19 mouse cellular contexts compared by ENCODE assay signal in genomic region chr13:38281712-38282111, GRCm38 (mm10).
"Had no signal": no experiment of that assay in that cellular context is flagged by ENCODE, and none has a peak within 500 bp of the region (broad histone marks: within the 10 kb centered on the region; RNA-seq: fewer than 3 reads in every experiment).

No protein-coding gene starts in this region.

- H3K4me2 ChIP-seq: limb, embryonic 15.5 days; liver, embryonic 12.5 days; lung, embryonic 15.5 days; midbrain, embryonic 12.5 days; neural tube, embryonic 13.5 days; neural tube, embryonic 15.5 days had no signal

- H3K9ac ChIP-seq: limb, embryonic 15.5 days; liver, embryonic 12.5 days; liver, embryonic 14.5 days; lung, embryonic 15.5 days; midbrain, embryonic 12.5 days; neural tube, embryonic 13.5 days; neural tube, embryonic 15.5 days had no signal

- H3K4me1 ChIP-seq: limb, embryonic 15.5 days; liver, embryonic 12.5 days; lung, embryonic 15.5 days; midbrain, embryonic 10.5 days; midbrain, embryonic 12.5 days; neural tube, embryonic 13.5 days; neural tube, embryonic 15.5 days had no signal

- H3K36me3 ChIP-seq: limb, embryonic 15.5 days; liver, embryonic 12.5 days; lung, embryonic 15.5 days; midbrain, embryonic 10.5 days; midbrain, embryonic 12.5 days; neural tube, embryonic 13.5 days; neural tube, embryonic 15.5 days had no signal

- H3K27me3 ChIP-seq: limb, embryonic 15.5 days; liver, embryonic 12.5 days; lung, embryonic 15.5 days; midbrain, embryonic 12.5 days; neural tube, embryonic 13.5 days; neural tube, embryonic 15.5 days had no signal

- DNase-seq: midbrain, embryonic 14.5 days; retina, postnatal 1 day; right cerebral cortex, adult 18-20 months; right cerebral cortex, postnatal 25 days; right cerebral cortex, postnatal 4 days; spleen, adult 18-20 months; thymus, adult 2 months; thymus, postnatal 25 days; thymus, postnatal 4 days had no signal

- H3K27ac ChIP-seq: limb, embryonic 15.5 days; liver, embryonic 12.5 days; liver, embryonic 14.5 days; lung, embryonic 15.5 days; midbrain, embryonic 10.5 days; midbrain, embryonic 12.5 days; neural tube, embryonic 13.5 days; neural tube, embryonic 15.5 days had no signal

- ATAC-seq: liver, embryonic 12.5 days; midbrain, embryonic 16.5 days had no signal

- H3K9me3 ChIP-seq: limb, embryonic 15.5 days; liver, embryonic 12.5 days; lung, embryonic 15.5 days; midbrain, embryonic 10.5 days; midbrain, embryonic 12.5 days; neural tube, embryonic 13.5 days; neural tube, embryonic 15.5 days had no signal

- H3K4me3 ChIP-seq: limb, embryonic 15.5 days; liver, embryonic 12.5 days; lung, embryonic 15.5 days; midbrain, embryonic 10.5 days; midbrain, embryonic 12.5 days; myocyte; neural tube, embryonic 13.5 days; neural tube, embryonic 15.5 days had no signal
